Mouse (Mus musculus) urinary bladder, adult 18-20 months (tissue): Measurements from ENCODE around the gene Clic6.
A peak's percentile ranks its signal among the peaks of the same experiment; 100 is the strongest.

Experiments
- DNase-seq, 2 experiments: peaks; one replicate each; pipeline ENCODE4 v3.0.0; 2022; ENCODE audit warnings: low spot score in 2 of 2, mixed read lengths in 2 of 2

Clic6 gene

GRCm38 (mm10) chr16:92524651-92525050 lies 39.1 kb downstream of the Clic6 start:
- DNase-seq = no peak

DNA sequence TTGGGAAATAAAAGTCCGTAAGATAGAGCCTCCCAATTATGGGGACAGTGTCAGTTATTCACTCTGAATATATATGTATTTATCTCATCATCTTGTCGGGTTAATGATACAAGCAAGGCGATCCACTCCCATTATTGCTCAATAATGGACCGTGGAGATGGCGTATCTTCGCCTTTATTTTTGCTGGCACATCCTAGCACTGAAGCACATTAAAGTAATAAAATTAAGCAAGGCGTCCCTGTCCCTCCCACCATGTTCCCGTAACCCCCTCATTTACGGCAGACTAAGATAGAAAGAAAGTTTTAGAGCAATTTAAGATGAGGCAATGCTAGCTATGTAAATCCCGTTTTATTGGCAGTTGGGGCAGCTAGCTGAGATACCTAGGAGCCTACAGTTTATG lies 40.4 kb downstream of the Clic6 start:
- DNase-seq = no peak

- no peak for DNase-seq
Measured at GRCm38 (mm10) chr16:92535258-92535657, 49.7 kb downstream of the Clic6 start.

DNA sequence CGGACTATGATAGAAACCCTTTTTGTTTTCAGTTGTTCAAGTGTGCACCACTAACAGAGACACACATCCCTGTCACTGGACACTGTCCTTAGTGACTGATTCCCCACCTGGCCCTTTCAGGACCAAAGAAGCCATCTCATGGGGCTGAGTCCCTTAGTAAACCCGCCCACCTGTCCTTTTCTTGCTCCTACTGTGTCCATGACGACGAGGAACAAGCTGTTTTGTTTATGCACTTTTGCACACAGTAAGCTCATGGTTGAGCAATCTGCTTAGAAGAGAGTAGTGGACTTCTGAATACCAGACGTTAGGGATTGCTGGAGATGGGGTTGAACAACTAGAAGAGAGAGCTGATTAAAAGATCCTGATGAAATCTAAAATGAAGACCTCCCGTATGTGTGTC lies 52.8 kb downstream of the Clic6 start:
- DNase-seq = no peak

GRCm38 (mm10) chr16:92544264-92544663 lies 58.7 kb downstream of the Clic6 start:
- peak in 1 of 2 experiments; percentile 12 for DNase-seq

- no peak for DNase-seq
Measured at GRCm38 (mm10) chr16:92548651-92549050, 63.1 kb downstream of the Clic6 start.

GRCm38 (mm10) chr16:92551266-92552105 lies 66.0 kb downstream of the Clic6 start:
- no peak for DNase-seq

- no peak for DNase-seq
Measured at GRCm38 (mm10) chr16:92552106-92552382, 66.5 kb downstream of the Clic6 start.

- no peak for DNase-seq
Measured at GRCm38 (mm10) chr16:92552858-92553257, 67.3 kb downstream of the Clic6 start.

GRCm38 (mm10) chr16:92555051-92555450 lies 69.5 kb downstream of the Clic6 start:
- DNase-seq = no peak

GRCm38 (mm10) chr16:92565291-92565690 lies 79.8 kb downstream of the Clic6 start:
- no peak for DNase-seq

GRCm38 (mm10) chr16:92565708-92566107 lies 80.2 kb downstream of the Clic6 start:
- peak; percentile 74 to 85 for DNase-seq

GRCm38 (mm10) chr16:92566146-92566545 lies 80.6 kb downstream of the Clic6 start:
- DNase-seq = no peak

DNA sequence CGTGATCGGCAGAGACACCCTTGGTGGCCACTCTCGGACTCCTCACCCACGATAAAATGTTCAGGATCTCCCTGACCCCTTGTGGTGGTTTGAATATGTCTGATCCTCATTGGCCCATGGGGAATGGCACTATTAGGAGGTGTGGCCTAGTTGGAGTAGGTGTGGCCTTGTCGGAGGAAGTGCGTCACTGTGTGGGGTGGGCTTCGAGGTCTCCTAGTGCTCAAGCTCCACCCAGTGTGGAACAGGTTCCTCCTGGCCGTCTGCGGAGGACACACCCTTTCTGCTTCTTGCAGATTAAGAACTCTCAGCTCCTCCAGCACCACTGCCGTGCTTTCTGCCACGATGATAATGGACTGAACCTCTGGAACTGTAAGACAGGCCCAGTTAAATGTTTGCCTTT lies 85.7 kb downstream of the Clic6 start:
- no peak for DNase-seq

- no peak for DNase-seq
Measured at GRCm38 (mm10) chr16:92573193-92573592, 87.7 kb downstream of the Clic6 start.

DNA sequence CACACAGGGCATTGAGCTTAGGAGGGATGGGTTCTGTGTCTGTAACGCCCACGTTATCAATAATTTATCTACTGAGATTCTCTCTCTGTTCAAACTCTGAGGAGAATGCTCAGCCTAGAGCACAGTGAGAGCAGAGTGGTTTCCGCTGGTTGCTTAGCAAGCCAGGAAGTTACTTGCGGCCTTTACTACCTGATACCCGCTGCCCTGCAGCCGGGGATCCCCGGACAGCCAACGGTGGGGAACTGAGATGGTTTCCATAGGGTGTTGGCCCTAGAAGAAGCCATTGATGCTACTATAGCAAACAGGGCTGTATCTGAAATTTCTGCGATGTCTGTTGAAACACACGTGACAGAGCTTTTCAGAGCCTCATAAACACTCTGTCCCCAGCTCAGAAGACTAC lies 90.3 kb downstream of the Clic6 start:
- DNase-seq = no peak

DNA sequence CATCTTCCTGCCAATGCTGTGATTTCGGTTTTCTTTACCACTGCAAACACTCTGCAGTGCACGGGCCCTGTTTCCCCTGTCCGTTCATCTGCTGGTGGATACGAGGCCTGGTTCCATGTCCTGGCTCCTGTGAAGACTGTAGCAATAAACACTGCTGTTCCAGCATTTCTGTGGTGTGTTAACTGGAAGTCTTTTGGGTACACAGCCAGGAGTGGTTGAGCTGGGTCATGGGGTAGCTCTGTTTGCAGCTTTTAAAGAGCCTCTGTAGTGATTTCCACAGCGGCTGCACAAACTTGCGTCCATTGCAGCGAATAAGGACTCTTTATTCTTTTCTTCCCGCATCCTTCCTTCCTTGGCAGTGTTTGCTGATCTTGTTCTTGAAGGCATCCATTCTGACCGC lies 91.8 kb downstream of the Clic6 start:
- no peak for DNase-seq

GRCm38 (mm10) chr16:92578915-92579653 lies 93.5 kb downstream of the Clic6 start:
- DNase-seq = no peak

GRCm38 (mm10) chr16:92580981-92581380 lies 95.4 kb downstream of the Clic6 start:
- DNase-seq = no peak

- no peak for DNase-seq
Measured at GRCm38 (mm10) chr16:92581767-92582166, 96.2 kb downstream of the Clic6 start.

DNA sequence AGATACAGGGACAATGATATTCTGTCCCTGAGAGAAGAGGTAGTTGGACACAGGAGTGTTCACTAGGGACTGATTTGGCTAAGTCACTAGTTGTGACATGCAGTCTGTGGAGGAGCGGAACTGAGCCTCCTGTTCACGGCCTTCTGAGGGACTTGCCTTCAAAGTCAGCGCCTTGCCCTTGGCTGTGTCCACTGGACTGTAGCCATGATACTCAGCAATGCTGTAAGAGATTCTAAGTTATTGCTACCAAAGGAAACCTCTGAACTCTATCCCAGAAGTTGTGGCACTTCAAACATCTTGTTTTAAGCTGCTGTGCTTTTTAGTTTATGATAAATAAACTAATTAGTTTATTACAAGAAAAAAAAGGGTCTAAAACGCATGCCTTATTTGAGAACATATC lies 102.3 kb downstream of the Clic6 start:
- DNase-seq = no peak
